Mouse (Mus musculus): ENCODE results near the gene Ttc30a1. TPM values are rescaled to one million over a fixed set of nuclear protein-coding genes. Genes with fewer than 3 reads are reported as not detected.

Gene Ttc30a1
- polyA plus RNA-seq, 2 experiments, result 1.0 to 1.4 TPM

DNA sequence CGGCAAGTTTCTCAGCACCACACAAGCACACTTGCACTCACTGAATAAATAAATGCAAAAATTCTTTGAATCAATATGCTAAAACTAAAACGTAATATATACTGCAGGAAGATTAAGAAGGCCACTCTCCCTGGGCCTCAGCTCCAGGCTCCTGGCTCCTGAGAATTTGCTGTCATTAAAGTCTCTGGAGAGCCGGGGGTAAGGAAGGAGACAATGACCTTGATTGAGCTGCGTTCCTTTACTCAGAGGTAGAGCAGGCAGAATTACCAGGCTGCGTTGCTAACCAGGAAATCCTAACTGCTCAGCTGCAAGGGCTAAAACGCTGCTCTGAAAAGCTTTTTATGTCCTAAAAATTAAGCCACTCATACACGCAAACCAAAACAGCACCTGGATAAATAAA is 48.2 kb downstream of the Ttc30a1 start:
- H3K27ac ChIP-seq, result no peak overlapping the region
- H3K4me2 ChIP-seq (ENCODE audit: low read depth), result no peak overlapping the region
- no peak overlapping the region for H3K9ac ChIP-seq (replicated peaks)
- H3K36me3 ChIP-seq (replicated peaks; ENCODE audit: control insufficient read depth, insufficient read depth, low read depth), result no peaks in the 10 kb centered on the region; the same call in 1 of the 2 replicates
- no peak for DNase-seq (ENCODE audit: low read depth in 3 of 3, low spot score in 3 of 3)
- no peak for ATAC-seq (ENCODE audit: insufficient read depth)
- 52% methylated on average over 7 of the region's 7 CpGs for WGBS (ENCODE audit: insufficient replicate concordance)
- H3K9me3 ChIP-seq (ENCODE audit: control insufficient read depth, low read length), result no peaks in the 10 kb centered on the region
- H3K4me1 ChIP-seq (replicated peaks; ENCODE audit: control insufficient read depth in 2 of 2, insufficient read depth in 2 of 2, low read length in 1 of 2), result peaks cover 0 to 2% of the 10 kb centered on the region in 2 experiments; a peak in 1 of 4 replicates
- no peaks in the 10 kb centered on the region for H3K27me3 ChIP-seq (ENCODE audit: control insufficient read depth, insufficient read depth, low read length)
- TF ChIP-seq EP300 (IDR thresholded peaks at IDR 0.05; ENCODE audit: low read depth) (no peak), CTCF (IDR thresholded peaks at IDR 0.05; ENCODE audit: low read depth) (no peak)
- no peak overlapping the region for H3K4me3 ChIP-seq (ENCODE audit: insufficient read depth in 1 of 2, low read depth in 2 of 2, low read length in 2 of 2)

GRCm38 (mm10) chr2:75930941-75931340 is 50.8 kb downstream of the Ttc30a1 start:
- Histone ChIP-seq H3K27ac (no peak overlapping the region), H3K4me2 (ENCODE audit: low read depth) (no peak overlapping the region), H3K36me3 (replicated peaks; ENCODE audit: control insufficient read depth, insufficient read depth, low read depth) (peaks cover 6% of the 10 kb centered on the region; the same call in 1 of the 2 replicates), H3K9me3 (ENCODE audit: control insufficient read depth, low read length) (no peaks in the 10 kb centered on the region), H3K4me1 (replicated peaks; ENCODE audit: control insufficient read depth in 2 of 2, insufficient read depth in 2 of 2, low read length in 1 of 2) (no peaks in the 10 kb centered on the region), H3K9ac (replicated peaks) (no peak overlapping the region), H3K4me3 (ENCODE audit: insufficient read depth in 1 of 2, low read depth in 2 of 2, low read length in 2 of 2) (no peak overlapping the region), H3K27me3 (ENCODE audit: control insufficient read depth, insufficient read depth, low read length) (no peaks in the 10 kb centered on the region)
- ATAC-seq (ENCODE audit: insufficient read depth) (no peak), DNase-seq (ENCODE audit: low read depth in 3 of 3, low spot score in 3 of 3) (no peak)
- TF ChIP-seq CTCF (IDR thresholded peaks at IDR 0.05; ENCODE audit: low read depth), result no peak
- TF ChIP-seq EP300 (IDR thresholded peaks at IDR 0.05; ENCODE audit: low read depth), result no peak
- WGBS (ENCODE audit: insufficient replicate concordance), result 80% methylated on average over 2 of the region's 2 CpGs

DNA sequence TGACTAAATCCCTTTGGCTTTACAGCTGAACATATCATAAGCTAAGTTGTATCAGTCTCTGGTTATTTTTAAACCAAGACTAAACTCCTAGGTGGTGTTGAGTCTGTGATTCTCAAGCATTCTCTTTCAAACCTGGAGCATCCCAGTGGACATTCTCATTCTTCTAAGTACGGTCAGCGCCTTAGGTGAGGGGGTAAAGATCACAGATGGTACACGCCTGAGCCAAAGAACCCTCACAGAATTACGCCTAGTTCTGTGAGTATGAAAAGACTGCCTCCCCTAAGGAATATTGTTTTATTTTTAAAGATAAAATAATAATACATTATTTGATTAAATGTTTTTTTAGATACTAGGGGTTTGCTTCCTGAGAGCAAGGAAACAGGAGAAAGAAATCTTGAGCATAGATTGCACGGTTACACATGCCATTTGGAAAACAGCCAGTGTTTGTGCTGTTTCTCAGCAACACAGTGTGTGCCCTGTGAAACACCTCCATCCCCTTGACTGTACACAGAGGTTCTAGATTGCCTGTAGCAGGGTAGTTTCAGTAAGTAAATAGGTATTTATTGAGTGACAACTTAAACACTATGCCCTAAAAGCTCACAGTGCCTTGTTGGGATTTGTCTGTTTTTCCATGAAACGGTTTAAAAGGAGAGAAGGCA is 51.9 kb downstream of the Ttc30a1 start:
- Histone ChIP-seq H3K4me2 (ENCODE audit: low read depth) (no peak overlapping the region), H3K9me3 (ENCODE audit: control insufficient read depth, low read length) (no peaks in the 10 kb centered on the region), H3K9ac (replicated peaks) (no peak overlapping the region), H3K4me3 (ENCODE audit: insufficient read depth in 1 of 2, low read depth in 2 of 2, low read length in 2 of 2) (no peak overlapping the region), H3K36me3 (replicated peaks; ENCODE audit: control insufficient read depth, insufficient read depth, low read depth) (peaks cover 6% of the 10 kb centered on the region; the same call in 1 of the 2 replicates), H3K4me1 (replicated peaks; ENCODE audit: control insufficient read depth in 2 of 2, insufficient read depth in 2 of 2, low read length in 1 of 2) (no peaks in the 10 kb centered on the region), H3K27me3 (ENCODE audit: control insufficient read depth, insufficient read depth, low read length) (no peaks in the 10 kb centered on the region), H3K27ac (no peak overlapping the region)
- no peak for DNase-seq (ENCODE audit: low read depth in 3 of 3, low spot score in 3 of 3)
- no peak for TF ChIP-seq CTCF (IDR thresholded peaks at IDR 0.05; ENCODE audit: low read depth)
- TF ChIP-seq EP300 (IDR thresholded peaks at IDR 0.05; ENCODE audit: low read depth), result no peak
- WGBS (ENCODE audit: insufficient replicate concordance), result 79% methylated on average over 6 of the region's 6 CpGs
- ATAC-seq (ENCODE audit: insufficient read depth), result no peak

- ATAC-seq (ENCODE audit: insufficient read depth), result no peak
- no peak for TF ChIP-seq CTCF (IDR thresholded peaks at IDR 0.05; ENCODE audit: low read depth)
- 75% methylated on average over 2 of the region's 2 CpGs for WGBS (ENCODE audit: insufficient replicate concordance)
Observed at GRCm38 (mm10) chr2:75929141-75929540, 52.6 kb downstream of the Ttc30a1 start.

More at GRCm38 (mm10) chr2:75929141-75929540, 52.6 kb downstream of the Ttc30a1 start:
- Histone ChIP-seq H3K36me3 (replicated peaks; ENCODE audit: control insufficient read depth, insufficient read depth, low read depth) (peaks cover 6% of the 10 kb centered on the region; the same call in 1 of the 2 replicates), H3K27ac (no peak overlapping the region), H3K4me3 (ENCODE audit: insufficient read depth in 1 of 2, low read depth in 2 of 2, low read length in 2 of 2) (no peak overlapping the region), H3K27me3 (ENCODE audit: control insufficient read depth, insufficient read depth, low read length) (no peaks in the 10 kb centered on the region), H3K4me1 (replicated peaks; ENCODE audit: control insufficient read depth in 2 of 2, insufficient read depth in 2 of 2, low read length in 1 of 2) (no peaks in the 10 kb centered on the region), H3K9ac (replicated peaks) (no peak overlapping the region), H3K9me3 (ENCODE audit: control insufficient read depth, low read length) (no peaks in the 10 kb centered on the region), H3K4me2 (ENCODE audit: low read depth) (no peak overlapping the region)
- DNase-seq (ENCODE audit: low read depth in 3 of 3, low spot score in 3 of 3), result no peak

Other genes starting within 250 kb of the Ttc30a1 start
- gene Agps, start 149.8 kb downstream of the Ttc30a1 start, polyA plus RNA-seq (2012; rRNA removed), result 4.1 and 5.6 TPM in 2 replicates
- gene Agps, start 149.8 kb downstream of the Ttc30a1 start, polyA plus RNA-seq (2014; fragmentation: Nextera tagmentation; extraction: Ambion mirVana), result 13.8 and 14.3 TPM in 2 replicates
- gene Ttc30b, start 43.4 kb downstream of the Ttc30a1 start, polyA plus RNA-seq (2012; rRNA removed), result 0.56 and 0.58 TPM in 2 replicates
- gene Ttc30b, start 43.4 kb downstream of the Ttc30a1 start, polyA plus RNA-seq (2014; fragmentation: Nextera tagmentation; extraction: Ambion mirVana), result 0.69 and 1.0 TPM in 2 replicates
- gene Ttc30a2, start 3.8 kb downstream of the Ttc30a1 start, polyA plus RNA-seq (2012; rRNA removed), result 0.05 and 0.09 TPM in 2 replicates
- gene Ttc30a2, start 3.8 kb downstream of the Ttc30a1 start, polyA plus RNA-seq (2014; fragmentation: Nextera tagmentation; extraction: Ambion mirVana), result 0.05 and 0.11 TPM in 2 replicates

Measured in liver, embryonic 14.5 days (tissue).